In the genomic region with DNA sequence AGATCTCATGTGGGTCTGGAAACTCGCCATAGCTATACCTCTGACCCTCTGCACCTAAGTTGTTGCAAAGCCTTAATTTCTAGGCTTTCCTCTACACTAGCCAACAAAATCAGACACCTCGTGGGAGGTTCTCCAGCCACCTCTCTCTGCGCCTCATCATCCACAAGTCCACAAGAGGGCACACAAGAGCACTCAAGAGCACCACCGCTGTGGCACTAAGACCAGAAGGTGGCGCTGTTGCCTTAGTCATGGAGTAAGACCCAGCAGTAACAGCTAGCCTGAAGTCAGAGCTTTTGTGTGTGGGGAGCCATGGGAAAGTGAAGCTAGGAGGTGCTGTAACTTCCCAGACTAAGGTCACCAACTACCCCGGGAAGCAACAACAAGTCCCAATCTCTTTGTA, we compare ENCODE assay signal across 8 mouse cellular contexts. TPM values are rescaled to one million over a fixed set of nuclear protein-coding genes. Genes with fewer than 3 reads are reported as not detected.
DNase-seq lines count a peak whose midpoint lies in the region; ATAC-seq and TF ChIP-seq lines count a peak whose summit lies in the region.

No protein-coding gene starts in this region.

- no peak overlapping the region for H3K4me2 ChIP-seq in kidney, embryonic 14.5 days (replicated peaks; ENCODE audit: low read depth, low read length)
- no peak overlapping the region for H3K4me2 ChIP-seq in limb, embryonic 14.5 days (replicated peaks; ENCODE audit: low read depth, low read length, severe bottlenecking)

- no peak overlapping the region for H3K9ac ChIP-seq in kidney, embryonic 14.5 days (ENCODE audit: low read depth, low read length)
- H3K9ac ChIP-seq in limb, embryonic 14.5 days (ENCODE audit: low read depth, low read length, severe bottlenecking): no peak overlapping the region

- TF ChIP-seq CTCF in bone marrow macrophage, adult 2 months (IDR thresholded peaks at IDR 0.05; ENCODE audit: low read depth, low read length): peak; percentile 97
- peak; percentile 100 for TF ChIP-seq CTCF in embryonic fibroblast, embryonic 13.5 days (IDR thresholded peaks at IDR 0.05; ENCODE audit: borderline replicate concordance, insufficient read depth, low read length)

- no peak overlapping the region for H3K4me3 ChIP-seq in bone marrow macrophage, adult 2 months (ENCODE audit: insufficient read depth, low read length)
- no peak overlapping the region for H3K4me3 ChIP-seq in embryonic fibroblast, embryonic 13.5 days (ENCODE audit: insufficient read depth, low read length)
- no peak overlapping the region for H3K4me3 ChIP-seq in kidney, embryonic 14.5 days (ENCODE audit: low read length)
- no peak overlapping the region for H3K4me3 ChIP-seq in limb, embryonic 14.5 days (replicated peaks; ENCODE audit: low read length)

- H3K9me3 ChIP-seq in kidney, embryonic 14.5 days (ENCODE audit: control insufficient read depth, low read length): no peaks in the 10 kb centered on the region
- H3K9me3 ChIP-seq in limb, embryonic 14.5 days (ENCODE audit: control insufficient read depth, low read length): no peaks in the 10 kb centered on the region

- no peaks in the 10 kb centered on the region for H3K36me3 ChIP-seq in kidney, embryonic 14.5 days (ENCODE audit: control insufficient read depth, insufficient read depth, low read length)
- H3K36me3 ChIP-seq in limb, embryonic 14.5 days (ENCODE audit: control insufficient read depth, insufficient read depth, low read length): no peaks in the 10 kb centered on the region

- ATAC-seq in kidney, embryonic 14.5 days (ENCODE audit: low FRiP score, low TSS enrichment): peak; percentile 92
- peak; percentile 88 for ATAC-seq in limb, embryonic 14.5 days (ENCODE audit: low FRiP score, low read depth)
- ATAC-seq in monocyte, adult 5-6 weeks (replicated peaks; ENCODE audit: insufficient number of reproducible peaks, low FRiP score, low TSS enrichment, poor library complexity, severe bottlenecking): peak; percentile 84

- TF ChIP-seq POLR2A in bone marrow macrophage, adult 2 months (IDR thresholded peaks at IDR 0.05; ENCODE audit: borderline replicate concordance, low read depth, low read length): no peak
- TF ChIP-seq POLR2A in embryonic fibroblast, embryonic 13.5 days (IDR thresholded peaks at IDR 0.05; ENCODE audit: low read depth, low read length): no peak
- TF ChIP-seq POLR2A in limb, embryonic 14.5 days (IDR thresholded peaks at IDR 0.05; ENCODE audit: borderline replicate concordance, extremely low read depth, insufficient read depth, insufficient read length): peak; percentile 39; the same call in 1 of the 2 replicates

- H3K4me1 ChIP-seq in bone marrow macrophage, adult 2 months (ENCODE audit: control insufficient read depth, insufficient read depth, low read length): no peaks in the 10 kb centered on the region
- H3K4me1 ChIP-seq in embryonic fibroblast, embryonic 13.5 days (ENCODE audit: control insufficient read depth, insufficient read depth, low read length): no peaks in the 10 kb centered on the region
- H3K4me1 ChIP-seq in kidney, embryonic 14.5 days (ENCODE audit: control insufficient read depth, insufficient read depth, low read length): no peaks in the 10 kb centered on the region
- peaks cover 6% of the 10 kb centered on the region; the same call in 1 of the 2 replicates for H3K4me1 ChIP-seq in limb, embryonic 14.5 days (ENCODE audit: control insufficient read depth, insufficient read depth, low read length)

- no peaks in the 10 kb centered on the region for H3K27me3 ChIP-seq in kidney, embryonic 14.5 days (ENCODE audit: control insufficient read depth, insufficient read depth, low read length)
- H3K27me3 ChIP-seq in limb, embryonic 14.5 days (ENCODE audit: control insufficient read depth, insufficient read depth, low read length): no peaks in the 10 kb centered on the region

- under 1% methylated on average over 6 of the region's 6 CpGs for WGBS in kidney, embryonic 14.5 days
- WGBS in limb, embryonic 14.5 days: 1% methylated on average over 6 of the region's 6 CpGs

- peak; percentile 86 for DNase-seq in B cell, adult 2 months
- DNase-seq in heart, adult 9 months (ENCODE audit: low spot score in 2 of 2): peak; percentile 80 to 93
- DNase-seq in limb, embryonic 14.5 days (ENCODE audit: low spot score): peak; percentile 96
- DNase-seq in spleen, postnatal 4 days (ENCODE audit: low spot score in 2 of 2): peak; percentile 77 to 92

- no peak overlapping the region for H3K27ac ChIP-seq in bone marrow macrophage, adult 2 months (ENCODE audit: insufficient read depth, low read depth, low read length)
- no peak overlapping the region for H3K27ac ChIP-seq in embryonic fibroblast, embryonic 13.5 days (ENCODE audit: insufficient read depth, low read length)
- H3K27ac ChIP-seq in kidney, embryonic 14.5 days (ENCODE audit: low read depth, low read length): no peak overlapping the region
- H3K27ac ChIP-seq in limb, embryonic 14.5 days (replicated peaks; ENCODE audit: low read depth, low read length): no peak overlapping the region

RNA-seq across cellular contexts. Expression of gene Snx19, which starts 53.6 kb away (rescaled TPM):
- polyA plus RNA-seq in bone marrow macrophage, adult 2 months (2012; ENCODE audit: insufficient read depth, insufficient read length, missing spikeins): 10.9 and 12.1 TPM in 2 replicates
- polyA plus RNA-seq in embryonic fibroblast, embryonic 13.5 days (2011; ENCODE audit: insufficient read length, low read depth, missing spikeins): 23.3 and 30.0 TPM in 2 replicates
- polyA plus RNA-seq in kidney, embryonic 14.5 days (2014; fragmentation: Nextera tagmentation; extraction: Ambion mirVana): 9.6 and 23.4 TPM in 2 replicates
- 17.7 and 20.1 TPM in 2 replicates for polyA plus RNA-seq in limb, embryonic 14.5 days (2012; rRNA removed)
- 19.1 and 24.3 TPM in 2 replicates for polyA plus RNA-seq in limb, embryonic 14.5 days (2014; fragmentation: Nextera tagmentation; extraction: Ambion mirVana)
- total RNA-seq in monocyte, adult 5-6 weeks (2017): 11.9 to 23.5 TPM (median 13.9 TPM) in 3 replicates
